Mouse (Mus musculus): ENCODE results near the gene Cebpg.

- TF ChIP-seq POLR2A (IDR thresholded peaks at IDR 0.05; ENCODE audit: borderline replicate concordance, extremely low read depth, insufficient read depth, insufficient read length, poor library complexity, severe bottlenecking) (no peak), CTCF (IDR thresholded peaks at IDR 0.05; ENCODE audit: borderline replicate concordance, extremely low read depth, insufficient read depth, insufficient read length) (no peak)
Measured at GRCm38 (mm10) chr7:35054977-35055618, 1.3 kb downstream of the Cebpg start.

Data from brain, embryonic 14.5 days (tissue).